In genomic region chr14:28532943-28533342, GRCm38 (mm10) we compare ENCODE assay signal across 10 mouse cellular contexts. TPM values are rescaled to one million over a fixed set of nuclear protein-coding genes. Genes with fewer than 3 reads are reported as not detected.
DNase-seq lines count a peak whose midpoint lies in the region; ATAC-seq and TF ChIP-seq lines count a peak whose summit lies in the region.
"Had no signal": no experiment of that assay in that cellular context is flagged by ENCODE, and none has a peak within 500 bp of the region (broad histone marks: within the 10 kb centered on the region; RNA-seq: fewer than 3 reads in every experiment).

No protein-coding gene starts in this region.

- no peak overlapping the region for H3K27ac ChIP-seq in liver, adult 2 months (replicated peaks; ENCODE audit: insufficient read depth, low read depth, low read length)
- peak overlapping the region; percentile 68 for H3K27ac ChIP-seq in gastrocnemius, adult 2 months
- no peak overlapping the region for H3K27ac ChIP-seq in heart, embryonic 13.5 days (replicated peaks)
- H3K27ac ChIP-seq in neural tube, embryonic 15.5 days (replicated peaks), result no peak overlapping the region
- H3K27ac ChIP-seq in hindbrain, embryonic 16.5 days (ENCODE audit: low read depth, low read length), result no peak overlapping the region
- H3K27ac ChIP-seq: embryonic facial prominence, embryonic 12.5 days; hindbrain, postnatal 0 days had no signal

- ATAC-seq in heart, embryonic 13.5 days (ENCODE audit: extremely low read depth, insufficient number of reproducible peaks, low FRiP score, low TSS enrichment), result no peak
- no peak for ATAC-seq in neural tube, embryonic 15.5 days (ENCODE audit: low FRiP score)
- no peak for ATAC-seq in hindbrain, embryonic 16.5 days
- ATAC-seq: hindbrain, postnatal 0 days had no signal

- H3K9ac ChIP-seq in liver, adult 2 months (ENCODE audit: low read depth, low read length), result no peak overlapping the region
- H3K9ac ChIP-seq in heart, embryonic 13.5 days, result peak overlapping the region; percentile 33; the same call in 1 of the 2 replicates
- H3K9ac ChIP-seq in neural tube, embryonic 15.5 days (replicated peaks), result no peak overlapping the region
- no peak overlapping the region for H3K9ac ChIP-seq in hindbrain, embryonic 16.5 days (ENCODE audit: low read depth, low read length)
- H3K9ac ChIP-seq: embryonic facial prominence, embryonic 12.5 days had no signal

- H3K4me1 ChIP-seq in liver, adult 2 months (ENCODE audit: control insufficient read depth, insufficient read depth, low read length), result no peaks in the 10 kb centered on the region
- peaks cover 24% of the 10 kb centered on the region for H3K4me1 ChIP-seq in heart, embryonic 13.5 days
- peaks cover 3% of the 10 kb centered on the region; the same call in 1 of the 2 replicates for H3K4me1 ChIP-seq in neural tube, embryonic 15.5 days
- H3K4me1 ChIP-seq in hindbrain, embryonic 16.5 days (ENCODE audit: control insufficient read depth, insufficient read depth, low read depth, low read length), result no peaks in the 10 kb centered on the region
- H3K4me1 ChIP-seq: embryonic facial prominence, embryonic 12.5 days had no signal

- no peak overlapping the region for H3K4me3 ChIP-seq in liver, adult 2 months (ENCODE audit: insufficient read depth, low read depth, low read length)
- peak overlapping the region; percentile 38 for H3K4me3 ChIP-seq in gastrocnemius, adult 2 months
- peak overlapping the region; percentile 15 for H3K4me3 ChIP-seq in heart, embryonic 13.5 days
- no peak overlapping the region for H3K4me3 ChIP-seq in neural tube, embryonic 15.5 days (replicated peaks)
- H3K4me3 ChIP-seq in hindbrain, embryonic 16.5 days (ENCODE audit: low read length), result no peak overlapping the region
- H3K4me3 ChIP-seq: embryonic facial prominence, embryonic 12.5 days had no signal

- no peaks in the 10 kb centered on the region for H3K27me3 ChIP-seq in liver, adult 2 months (ENCODE audit: control insufficient read depth, insufficient read depth, low read length)
- no peaks in the 10 kb centered on the region for H3K27me3 ChIP-seq in heart, embryonic 13.5 days (replicated peaks)
- H3K27me3 ChIP-seq in neural tube, embryonic 15.5 days (replicated peaks), result no peaks in the 10 kb centered on the region
- H3K27me3 ChIP-seq in hindbrain, embryonic 16.5 days (replicated peaks; ENCODE audit: control insufficient read depth, insufficient read depth, low read length), result no peaks in the 10 kb centered on the region
- H3K27me3 ChIP-seq: embryonic facial prominence, embryonic 12.5 days had no signal

- no peak for TF ChIP-seq POLR2A in liver, adult 2 months (IDR thresholded peaks at IDR 0.05; ENCODE audit: extremely low read depth, insufficient read depth, low read length)

- H3K79me2 ChIP-seq in liver, adult 2 months (ENCODE audit: control insufficient read depth, insufficient read depth, low read length), result no peaks in the 10 kb centered on the region

- peak; percentile 1 for DNase-seq in liver, adult 2 months (ENCODE audit: extremely low read depth, low read depth, low spot score)
- DNase-seq in liver, result no peak
- peak; percentile 82 for DNase-seq in gastrocnemius, adult 2 months
- peak; percentile 25 to 69 for DNase-seq in lung, postnatal 4 days
- DNase-seq in spleen, postnatal 10 days (ENCODE audit: low spot score in 2 of 2), result no peak

- TF ChIP-seq CTCF in liver, adult 2 months (IDR thresholded peaks at IDR 0.05; ENCODE audit: low read depth, low read length), result no peak
- no peak for TF ChIP-seq CTCF in gastrocnemius, adult 2 months (IDR thresholded peaks at IDR 0.05)

- H3K4me2 ChIP-seq in heart, embryonic 13.5 days, result peak overlapping the region; percentile 51
- H3K4me2 ChIP-seq in neural tube, embryonic 15.5 days, result no peak overlapping the region
- H3K4me2 ChIP-seq in hindbrain, embryonic 16.5 days (ENCODE audit: low read length), result no peak overlapping the region
- H3K4me2 ChIP-seq: embryonic facial prominence, embryonic 12.5 days had no signal

- no peaks in the 10 kb centered on the region for H3K36me3 ChIP-seq in liver, adult 2 months (ENCODE audit: control insufficient read depth, insufficient read depth, low read length)
- no peaks in the 10 kb centered on the region for H3K36me3 ChIP-seq in heart, embryonic 13.5 days
- H3K36me3 ChIP-seq in neural tube, embryonic 15.5 days, result no peaks in the 10 kb centered on the region
- H3K36me3 ChIP-seq in hindbrain, embryonic 16.5 days (ENCODE audit: control insufficient read depth, insufficient read depth, low read length), result no peaks in the 10 kb centered on the region
- H3K36me3 ChIP-seq: embryonic facial prominence, embryonic 12.5 days had no signal

- 84% methylated on average over 11 of the region's 11 CpGs for WGBS in liver, adult 2 months
- 25% methylated on average over 11 of the region's 11 CpGs for WGBS in heart, embryonic 13.5 days
- 82% methylated on average over 11 of the region's 11 CpGs for WGBS in neural tube, embryonic 15.5 days
- WGBS in hindbrain, embryonic 16.5 days, result 89% methylated on average over 11 of the region's 11 CpGs

- H3K9me3 ChIP-seq in heart, embryonic 13.5 days, result no peaks in the 10 kb centered on the region
- H3K9me3 ChIP-seq in neural tube, embryonic 15.5 days (replicated peaks), result no peaks in the 10 kb centered on the region
- H3K9me3 ChIP-seq in hindbrain, embryonic 16.5 days (ENCODE audit: control insufficient read depth, low read length), result no peaks in the 10 kb centered on the region
- H3K9me3 ChIP-seq: embryonic facial prominence, embryonic 12.5 days had no signal

- intact Hi-C loops in gastrocnemius, adult 2 months (cut with DNase I), result no loop called here

RNA-seq across cellular contexts. Expression of gene Wnt5a, which starts 28.4 kb away (rescaled TPM):
- total RNA-seq in liver, adult 2 months (2014; rRNA removed), result 0.40 and 0.46 TPM in 2 replicates
- polyA plus RNA-seq in liver, adult 2 months (2012; rRNA removed), result 1.5 and 3.5 TPM in 2 replicates
- total RNA-seq in gastrocnemius, adult 2 months (2021), result 1 to 10 TPM; 4.9 to 6.2 TPM
- polyA plus RNA-seq in heart, embryonic 13.5 days (2015; fragmentation: Nextera tagmentation; extraction: Ambion mirVana), result 19.2 and 22.4 TPM in 2 replicates
- polyA plus RNA-seq in neural tube, embryonic 15.5 days (2015; fragmentation: Nextera tagmentation; extraction: Ambion mirVana), result 14.9 and 18.9 TPM in 2 replicates
- polyA plus RNA-seq in hindbrain, embryonic 16.5 days (2015; fragmentation: Nextera tagmentation; extraction: Ambion mirVana), result 17.8 and 24.2 TPM in 2 replicates

Comparison
In these comparisons a context has a peak if more than half of its experiments do, and no peak if none do; other contexts are left out.
1. DNase-seq: peak in liver, adult 2 months (single experiment), gastrocnemius, adult 2 months (single experiment) and lung, postnatal 4 days (2 of 2); none in liver (single experiment) and spleen, postnatal 10 days (0 of 2).
2. H3K4me3 ChIP-seq: peak in gastrocnemius, adult 2 months (single experiment) and heart, embryonic 13.5 days (single experiment); none in liver, adult 2 months (single experiment), neural tube, embryonic 15.5 days (single experiment) and hindbrain, embryonic 16.5 days (single experiment).